Mouse (Mus musculus) small intestine, adult 2 months (tissue): ENCODE measurements around the gene Gm47995. TPM values are rescaled to one million over a fixed set of nuclear protein-coding genes. Genes with fewer than 3 reads are reported as not detected.

Experiments
- H3K27ac ChIP-seq: fragments of 200-500 bp; 2 replicates; pipeline ENCODE4 v1.5.1; 2012; ENCODE audit warnings: low read depth, low read length, control low read depth, inconsistent platforms; ENCODE audit not compliant: insufficient read depth
- H3K27me3 ChIP-seq: fragments of 200-500 bp; 2 replicates; pipeline ENCODE4 v1.6.1; 2012; ENCODE audit warnings: mild to moderate bottlenecking, moderate library complexity, low read length, inconsistent platforms; ENCODE audit not compliant: control insufficient read depth, insufficient read depth
- H3K36me3 ChIP-seq: fragments of 200-500 bp; 2 replicates; pipeline ENCODE4 v1.6.1; 2012; ENCODE audit warnings: mild to moderate bottlenecking, low read length, control low read depth, inconsistent platforms; ENCODE audit not compliant: control insufficient read depth, insufficient read depth
- H3K4me1 ChIP-seq: fragments of 200-500 bp; 2 replicates; pipeline ENCODE4 v1.6.1; 2012; ENCODE audit warnings: low read length, inconsistent platforms, mixed read lengths; ENCODE audit not compliant: control insufficient read depth, insufficient read depth, insufficient read length
- H3K4me3 ChIP-seq: fragments of 200-500 bp; 2 replicates; pipeline ENCODE4 v1.5.1; 2012; ENCODE audit warnings: low read depth, mild to moderate bottlenecking, control low read depth, inconsistent platforms, low read length, moderate library complexity
- CTCF ChIP-seq: fragments of 200-500 bp; IDR thresholded peaks from 2 replicates; pipeline ENCODE4 v1.5.1; 2012; ENCODE audit warnings: low read depth, mild to moderate bottlenecking, control low read depth, inconsistent platforms, low read length, moderate library complexity, mixed read lengths; ENCODE audit not compliant: insufficient replicate concordance, insufficient read length; ENCODE audit errors: extremely low read depth
- POLR2A ChIP-seq: fragments of 200-500 bp; IDR thresholded peaks from 2 replicates; pipeline ENCODE4 v1.6.1; 2012; ENCODE audit warnings: low read depth, mild to moderate bottlenecking, control low read depth, inconsistent platforms, low read length, moderate library complexity
- WGBS: fragments of 180-500 bp; shearing (Covaris S2); methylation state at CpG from one replicate; pipeline ENCODE4 v1.1.7; 2018; 5-methylcytosine and 5-hydroxymethylcytosine counted together
- polyA plus RNA-seq: library from polyadenylated mRNA; depleted of rRNA; stranded (reverse); fragments of >200 nt; gene quantifications from 2 replicates; pipeline ENCODE4 v1.2.3, GENCODE M21; 2012

Gene Gm47995
- polyA plus RNA-seq, 1 experiment: 0.42 TPM

GRCm38 (mm10) chr1:151157963-151158856 is 40.0 kb upstream of the Gm47995 start:
- H3K4me3 ChIP-seq: no peak overlapping the region
- peak overlapping the region; percentile 24; the same call in 1 of the 2 replicates for H3K27ac ChIP-seq
- TF ChIP-seq POLR2A (no peak), CTCF (no peak)
- H3K27me3 ChIP-seq: no peaks in the 10 kb centered on the region
- H3K4me1 ChIP-seq: peaks cover 8% of the 10 kb centered on the region; the same call in 1 of the 2 replicates
- no peaks in the 10 kb centered on the region for H3K36me3 ChIP-seq
- WGBS: 27% methylated on average over 9 of the region's 9 CpGs

GRCm38 (mm10) chr1:151158857-151159510 is 39.3 kb upstream of the Gm47995 start:
- no peak for TF ChIP-seq CTCF
- TF ChIP-seq POLR2A: no peak
- H3K27ac ChIP-seq: 0 out of 2 replicates have a peak overlapping the region, but pooled peaks have one; percentile 24
- H3K4me3 ChIP-seq: no peak overlapping the region
- no peaks in the 10 kb centered on the region for H3K36me3 ChIP-seq
- H3K27me3 ChIP-seq: no peaks in the 10 kb centered on the region
- WGBS: 70% methylated on average over 2 of the region's 2 CpGs
- peaks cover 6% of the 10 kb centered on the region; the same call in 1 of the 2 replicates for H3K4me1 ChIP-seq

GRCm38 (mm10) chr1:151166031-151166430 is 32.2 kb upstream of the Gm47995 start:
- Histone ChIP-seq H3K4me3 (no peak overlapping the region), H3K36me3 (no peaks in the 10 kb centered on the region), H3K4me1 (peaks cover 19% of the 10 kb centered on the region), H3K27ac (peak overlapping the region; percentile 78), H3K27me3 (no peaks in the 10 kb centered on the region)
- 24% methylated on average over 8 of the region's 8 CpGs for WGBS
- TF ChIP-seq POLR2A (no peak), CTCF (no peak)

GRCm38 (mm10) chr1:151167297-151168047 is 30.8 kb upstream of the Gm47995 start:
- Histone ChIP-seq H3K27me3 (no peaks in the 10 kb centered on the region), H3K27ac (peak overlapping the region; percentile 62), H3K4me3 (peak overlapping the region; percentile 5; the same call in 1 of the 2 replicates), H3K4me1 (peaks cover 19% of the 10 kb centered on the region), H3K36me3 (no peaks in the 10 kb centered on the region)
- TF ChIP-seq POLR2A (no peak), CTCF (no peak)
- 14% methylated on average over 12 of the region's 12 CpGs for WGBS

GRCm38 (mm10) chr1:151168637-151169036 is 29.6 kb upstream of the Gm47995 start:
- Histone ChIP-seq H3K4me1 (peaks cover 19% of the 10 kb centered on the region), H3K4me3 (no peak overlapping the region), H3K27me3 (no peaks in the 10 kb centered on the region), H3K27ac (no peak overlapping the region), H3K36me3 (no peaks in the 10 kb centered on the region)
- WGBS: 42% methylated on average over 3 of the region's 3 CpGs
- TF ChIP-seq CTCF (no peak), POLR2A (no peak)

- WGBS: 94% methylated on average over 2 of the region's 2 CpGs
Observed at GRCm38 (mm10) chr1:151171572-151172461, 26.4 kb upstream of the Gm47995 start.

More at GRCm38 (mm10) chr1:151171572-151172461, 26.4 kb upstream of the Gm47995 start:
- Histone ChIP-seq H3K4me3 (no peak overlapping the region), H3K27me3 (no peaks in the 10 kb centered on the region), H3K36me3 (no peaks in the 10 kb centered on the region), H3K27ac (no peak overlapping the region), H3K4me1 (peaks cover 9% of the 10 kb centered on the region; the same call in 1 of the 2 replicates)
- TF ChIP-seq CTCF (no peak), POLR2A (no peak)
